Mouse (Mus musculus) stomach, embryonic 15.5 days (tissue): ENCODE measurements around the gene Srsf5. TPM values are rescaled to one million over a fixed set of nuclear protein-coding genes. Genes with fewer than 3 reads are reported as not detected.

Experiments
- ATAC-seq: fragments of 200-750 bp; cut with Nextera tagmentation; 2 replicates; pipeline ENCODE4 v1.8.0; 2017; ENCODE audit warnings: low read depth, moderate number of reproducible peaks, moderate TSS enrichment; ENCODE audit not compliant: insufficient read depth, low FRiP score
- H3K27ac ChIP-seq: fragments of 300-500 bp; sonication (generic); 2 replicates; pipeline ENCODE4 v1.5.1; 2015; ENCODE audit warnings: mild to moderate bottlenecking, inconsistent platforms
- H3K27me3 ChIP-seq: fragments of 300-500 bp; sonication (generic); replicated peaks from 2 replicates; pipeline ENCODE4 v1.6.1; 2015; ENCODE audit warnings: inconsistent platforms
- H3K36me3 ChIP-seq: fragments of 300-500 bp; sonication (generic); 2 replicates; pipeline ENCODE4 v1.6.1; 2015; ENCODE audit warnings: inconsistent platforms
- H3K4me1 ChIP-seq: fragments of 300-500 bp; sonication (generic); 2 replicates; pipeline ENCODE4 v1.6.1; 2015; ENCODE audit warnings: inconsistent platforms
- H3K4me2 ChIP-seq: fragments of 300-500 bp; sonication (generic); 2 replicates; pipeline ENCODE4 v1.6.1; 2015; ENCODE audit warnings: mild to moderate bottlenecking, inconsistent platforms
- H3K4me3 ChIP-seq: fragments of 300-500 bp; sonication (generic); replicated peaks from 2 replicates; pipeline ENCODE4 v1.5.1; 2015; ENCODE audit warnings: inconsistent platforms
- H3K9ac ChIP-seq: fragments of 300-500 bp; sonication (generic); 2 replicates; pipeline ENCODE4 v1.6.1; 2015; ENCODE audit warnings: inconsistent platforms
- H3K9me3 ChIP-seq: fragments of 300-500 bp; sonication (generic); 2 replicates; pipeline ENCODE4 v1.6.1; 2016; ENCODE audit warnings: inconsistent platforms
- WGBS: fragments of 180-500 bp; shearing (Covaris S2); methylation state at CpG from one replicate; pipeline ENCODE4 v1.1.7; 2015; 5-methylcytosine and 5-hydroxymethylcytosine counted together
- polyA plus RNA-seq: library from polyadenylated mRNA; unstranded; fragments of >200 nt; fragmentation: Nextera tagmentation; extraction: Ambion mirVana; gene quantifications from 2 replicates; pipeline ENCODE4 v1.2.1, GENCODE M21; 2015

Srsf5 gene
- polyA plus RNA-seq, 1 experiment from 2014 or later = 586 TPM

DNA sequence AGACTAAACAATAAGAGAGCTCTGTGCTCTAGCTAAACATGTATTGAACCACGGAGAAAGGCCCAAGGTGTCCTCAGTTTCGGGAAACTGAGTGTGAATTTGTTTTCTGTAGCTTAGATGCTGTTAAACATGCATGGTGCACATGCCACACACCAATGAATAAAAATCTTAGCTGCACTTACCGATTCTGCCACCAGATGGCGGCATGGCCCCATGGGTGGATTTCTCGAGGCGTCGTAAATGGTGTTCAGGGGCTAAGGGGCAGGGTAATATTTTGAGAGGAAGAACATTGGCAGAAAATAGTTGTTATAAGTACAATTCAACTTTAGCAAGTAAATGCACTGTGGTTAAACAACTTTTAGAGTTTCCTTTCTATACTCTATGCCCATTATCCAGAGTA is 37.0 kb downstream of the Srsf5 start:
- Histone ChIP-seq H3K36me3 (no peaks in the 10 kb centered on the region), H3K27ac (no peak overlapping the region), H3K4me3 (no peak overlapping the region), H3K4me1 (no peaks in the 10 kb centered on the region), H3K9me3 (no peaks in the 10 kb centered on the region), H3K9ac (no peak overlapping the region), H3K27me3 (no peaks in the 10 kb centered on the region), H3K4me2 (no peak overlapping the region)
- no peak for ATAC-seq
- WGBS = 1% methylated on average over 7 of the region's 7 CpGs

GRCm38 (mm10) chr12:80983695-80984094 is 38.4 kb downstream of the Srsf5 start:
- Histone ChIP-seq H3K4me1 (no peaks in the 10 kb centered on the region), H3K36me3 (no peaks in the 10 kb centered on the region), H3K9me3 (no peaks in the 10 kb centered on the region), H3K4me2 (no peak overlapping the region), H3K4me3 (no peak overlapping the region), H3K9ac (no peak overlapping the region), H3K27me3 (no peaks in the 10 kb centered on the region), H3K27ac (no peak overlapping the region)
- 72% methylated on average over 9 of the region's 9 CpGs for WGBS
- no peak for ATAC-seq

- Histone ChIP-seq H3K9me3 (no peaks in the 10 kb centered on the region), H3K4me1 (no peaks in the 10 kb centered on the region), H3K27ac (no peak overlapping the region), H3K27me3 (no peaks in the 10 kb centered on the region), H3K36me3 (no peaks in the 10 kb centered on the region), H3K9ac (no peak overlapping the region), H3K4me2 (no peak overlapping the region), H3K4me3 (no peak overlapping the region)
- no peak for ATAC-seq
- 73% methylated on average over 4 of the region's 4 CpGs for WGBS
Measured at GRCm38 (mm10) chr12:80986628-80987027, 41.3 kb downstream of the Srsf5 start.

- H3K27ac ChIP-seq = no peak overlapping the region
- no peak for ATAC-seq
- H3K27me3 ChIP-seq = no peaks in the 10 kb centered on the region
- H3K4me3 ChIP-seq = no peak overlapping the region
- H3K36me3 ChIP-seq = no peaks in the 10 kb centered on the region
- no peak overlapping the region for H3K4me2 ChIP-seq
- no peaks in the 10 kb centered on the region for H3K9me3 ChIP-seq
- H3K9ac ChIP-seq = no peak overlapping the region
- H3K4me1 ChIP-seq = no peaks in the 10 kb centered on the region
- WGBS = 66% methylated on average over 3 of the region's 3 CpGs
Measured at GRCm38 (mm10) chr12:80988286-80988685, 43.0 kb downstream of the Srsf5 start.

GRCm38 (mm10) chr12:80990901-80991445 is 45.7 kb downstream of the Srsf5 start:
- Histone ChIP-seq H3K4me3 (no peak overlapping the region), H3K4me1 (no peaks in the 10 kb centered on the region), H3K9ac (no peak overlapping the region), H3K36me3 (no peaks in the 10 kb centered on the region), H3K27ac (no peak overlapping the region), H3K27me3 (no peaks in the 10 kb centered on the region), H3K4me2 (no peak overlapping the region), H3K9me3 (peaks cover 4% of the 10 kb centered on the region; the same call in 1 of the 2 replicates)
- WGBS = 80% methylated on average over 13 of the region's 13 CpGs
- no peak for ATAC-seq

GRCm38 (mm10) chr12:80991806-80992205 is 46.5 kb downstream of the Srsf5 start:
- ATAC-seq = no peak
- H3K27ac ChIP-seq = no peak overlapping the region
- H3K4me1 ChIP-seq = no peaks in the 10 kb centered on the region
- no peaks in the 10 kb centered on the region for H3K36me3 ChIP-seq
- peaks cover 4% of the 10 kb centered on the region; the same call in 1 of the 2 replicates for H3K9me3 ChIP-seq
- no peaks in the 10 kb centered on the region for H3K27me3 ChIP-seq
- H3K9ac ChIP-seq = no peak overlapping the region
- no peak overlapping the region for H3K4me3 ChIP-seq
- 77% methylated on average over 10 of the region's 10 CpGs for WGBS
- no peak overlapping the region for H3K4me2 ChIP-seq

GRCm38 (mm10) chr12:80992540-80993122 is 47.3 kb downstream of the Srsf5 start:
- no peak for ATAC-seq
- no peak overlapping the region for H3K27ac ChIP-seq

DNA sequence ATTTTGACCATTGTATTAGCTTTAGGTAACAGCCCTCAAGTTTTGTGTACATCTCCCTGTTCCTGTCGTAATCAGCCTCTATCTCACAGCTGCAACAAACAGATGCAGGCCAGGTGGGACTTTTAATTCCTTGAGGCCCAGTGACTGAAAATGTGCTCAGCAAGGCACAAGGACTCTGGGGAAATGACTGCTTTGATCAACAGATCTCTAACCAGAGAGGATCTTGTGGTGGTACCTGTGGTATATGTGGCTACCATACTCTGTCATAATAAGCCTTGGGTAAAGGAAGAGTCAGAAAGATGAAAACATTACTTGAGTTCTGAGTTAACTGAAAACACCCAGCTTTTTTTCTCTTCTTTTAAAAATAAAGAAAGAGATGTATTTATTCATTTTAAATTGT is 48.5 kb downstream of the Srsf5 start:
- Histone ChIP-seq H3K27me3 (no peaks in the 10 kb centered on the region), H3K36me3 (no peaks in the 10 kb centered on the region), H3K27ac (no peak overlapping the region), H3K9ac (no peak overlapping the region), H3K4me2 (no peak overlapping the region), H3K4me1 (0 out of 2 replicates have a peak, but pooled peaks cover 4% of the 10 kb centered on the region), H3K4me3 (no peak overlapping the region), H3K9me3 (peaks cover 4% of the 10 kb centered on the region; the same call in 1 of the 2 replicates)
- ATAC-seq = no peak
- 80% methylated on average over 1 of the region's 1 CpGs for WGBS

More at GRCm38 (mm10) chr12:80992540-80993122, 47.3 kb downstream of the Srsf5 start:
- Histone ChIP-seq H3K9ac (no peak overlapping the region), H3K27me3 (no peaks in the 10 kb centered on the region), H3K4me3 (no peak overlapping the region), H3K4me1 (no peaks in the 10 kb centered on the region), H3K9me3 (peaks cover 4% of the 10 kb centered on the region; the same call in 1 of the 2 replicates), H3K4me2 (no peak overlapping the region), H3K36me3 (no peaks in the 10 kb centered on the region)
- 78% methylated on average over 8 of the region's 8 CpGs for WGBS

GRCm38 (mm10) chr12:80995326-80995725 is 50.0 kb downstream of the Srsf5 start:
- no peak for ATAC-seq
- Histone ChIP-seq H3K4me3 (no peak overlapping the region), H3K36me3 (no peaks in the 10 kb centered on the region), H3K4me2 (no peak overlapping the region), H3K9ac (no peak overlapping the region), H3K4me1 (0 out of 2 replicates have a peak, but pooled peaks cover 4% of the 10 kb centered on the region), H3K27me3 (no peaks in the 10 kb centered on the region), H3K9me3 (peaks cover 4% of the 10 kb centered on the region; the same call in 1 of the 2 replicates), H3K27ac (no peak overlapping the region)
- WGBS = 82% methylated on average over 4 of the region's 4 CpGs

GRCm38 (mm10) chr12:80997652-80998051 is 52.3 kb downstream of the Srsf5 start:
- Histone ChIP-seq H3K9me3 (peaks cover 4% of the 10 kb centered on the region; the same call in 1 of the 2 replicates), H3K27me3 (no peaks in the 10 kb centered on the region), H3K4me1 (0 out of 2 replicates have a peak, but pooled peaks cover 4% of the 10 kb centered on the region), H3K4me2 (no peak overlapping the region), H3K4me3 (no peak overlapping the region), H3K9ac (no peak overlapping the region), H3K36me3 (no peaks in the 10 kb centered on the region), H3K27ac (no peak overlapping the region)
- 73% methylated on average over 4 of the region's 4 CpGs for WGBS
- ATAC-seq = no peak

GRCm38 (mm10) chr12:80998528-80999221 is 53.4 kb downstream of the Srsf5 start:
- Histone ChIP-seq H3K27ac (no peak overlapping the region), H3K36me3 (no peaks in the 10 kb centered on the region), H3K4me3 (peak overlapping the region; percentile 8; the same call in 1 of the 2 replicates), H3K4me1 (0 out of 2 replicates have a peak, but pooled peaks cover 4% of the 10 kb centered on the region), H3K9me3 (peaks cover 4% of the 10 kb centered on the region; the same call in 1 of the 2 replicates), H3K4me2 (peak overlapping the region; percentile 38), H3K27me3 (no peaks in the 10 kb centered on the region), H3K9ac (no peak overlapping the region)
- ATAC-seq = no peak
- WGBS = 12% methylated on average over 33 of the region's 33 CpGs
